Mouse (Mus musculus) hindbrain, embryonic 16.5 days (tissue): ENCODE data around the gene Hmgn2. TPM values are rescaled to one million over a fixed set of nuclear protein-coding genes. Genes with fewer than 3 reads are reported as not detected.

Experiments
- polyA plus RNA-seq: library from polyadenylated mRNA; unstranded; fragments of >200 nt; fragmentation: Nextera tagmentation; extraction: Ambion mirVana; gene quantifications from 2 replicates; pipeline ENCODE4 v1.2.1, GENCODE M21; 2015

The Hmgn2 gene
- polyA plus RNA-seq, 1 experiment from 2014 or later = 909 TPM

Other genes starting within 250 kb of the Hmgn2 start
- gene Arid1a, start 211.9 kb downstream of the Hmgn2 start, polyA plus RNA-seq = 24.2 and 25.2 TPM in 2 replicates
- 25.7 and 28.2 TPM in 2 replicates for gene Rps6ka1, start 80.9 kb downstream of the Hmgn2 start, polyA plus RNA-seq
- 49.7 and 49.8 TPM in 2 replicates for gene Dhdds, start 32.3 kb upstream of the Hmgn2 start, polyA plus RNA-seq
- 0.16 and 0.35 TPM in 2 replicates for gene Lin28a, start 50.2 kb upstream of the Hmgn2 start, polyA plus RNA-seq
- not detected in 2 replicates for gene Zfp683, start 85.2 kb upstream of the Hmgn2 start, polyA plus RNA-seq
- 3.7 and 5.3 TPM in 2 replicates for gene Crybg2, start 92.2 kb upstream of the Hmgn2 start, polyA plus RNA-seq
- 1.5 and 1.8 TPM in 2 replicates for gene Cd52, start 126.4 kb upstream of the Hmgn2 start, polyA plus RNA-seq
- gene Ubxn11, start 133.9 kb upstream of the Hmgn2 start, polyA plus RNA-seq = 21.3 and 21.5 TPM in 2 replicates
- 467 and 509 TPM in 2 replicates for gene Sh3bgrl3, start 160.1 kb upstream of the Hmgn2 start, polyA plus RNA-seq
- 17.6 and 18.0 TPM in 2 replicates for gene Cep85, start 218.5 kb upstream of the Hmgn2 start, polyA plus RNA-seq
- gene Gm7534, start 234.4 kb upstream of the Hmgn2 start, polyA plus RNA-seq = not detected in 2 replicates